Mouse (Mus musculus) bone marrow, adult 2 months (tissue): ENCODE measurements around the gene Ampd1.

Source experiments
- CTCF ChIP-seq: fragments of 200-500 bp; IDR thresholded peaks from 2 replicates; pipeline ENCODE4 v1.5.1; 2011; ENCODE audit warnings: low read length, control low read depth; ENCODE audit not compliant: control insufficient read depth, insufficient read depth
- POLR2A ChIP-seq: fragments of 200-500 bp; IDR thresholded peaks from 2 replicates; pipeline ENCODE4 v1.6.1; 2011; ENCODE audit warnings: low read depth, mild to moderate bottlenecking, control low read depth, low read length, borderline replicate concordance; ENCODE audit not compliant: control insufficient read depth

GRCm38 (mm10) chr3:103091753-103092152, 17.9 kb downstream of the Ampd1 start:
- no peak for TF ChIP-seq CTCF
- TF ChIP-seq POLR2A = no peak
